Mouse (Mus musculus) CH12.LX (cell line): Measurements from ENCODE around the gene Exoc6.

ENCODE experiments used
- CTCF ChIP-seq, 2 experiments: IDR thresholded peaks in 1 of 2; conservative IDR thresholded peaks in 1 of 2; 2 replicates each; pipeline ENCODE4 v1.5.1; 2011 to 2012; ENCODE audit warnings: low read depth in 2 of 2, low read length in 2 of 2, improper control_type of control experiment in 1 of 2, inconsistent platforms in 1 of 2, mild to moderate bottlenecking in 1 of 2, moderate library complexity in 1 of 2
- MYC ChIP-seq: IDR thresholded peaks from 2 replicates; pipeline ENCODE4 v1.6.1; 2011; ENCODE audit warnings: low read depth, mild to moderate bottlenecking, improper control_type of control experiment, low read length
- POLR2A ChIP-seq: IDR thresholded peaks from 2 replicates; pipeline ENCODE4 v1.6.1; 2011; ENCODE audit warnings: low read depth, mild to moderate bottlenecking, improper control_type of control experiment, low read length
- ZMIZ1 ChIP-seq: IDR thresholded peaks from 2 replicates; pipeline ENCODE4 v1.6.1; 2012; ENCODE audit warnings: low read depth, mild to moderate bottlenecking, inconsistent platforms, low read length, improper control_type of control experiment

DNA sequence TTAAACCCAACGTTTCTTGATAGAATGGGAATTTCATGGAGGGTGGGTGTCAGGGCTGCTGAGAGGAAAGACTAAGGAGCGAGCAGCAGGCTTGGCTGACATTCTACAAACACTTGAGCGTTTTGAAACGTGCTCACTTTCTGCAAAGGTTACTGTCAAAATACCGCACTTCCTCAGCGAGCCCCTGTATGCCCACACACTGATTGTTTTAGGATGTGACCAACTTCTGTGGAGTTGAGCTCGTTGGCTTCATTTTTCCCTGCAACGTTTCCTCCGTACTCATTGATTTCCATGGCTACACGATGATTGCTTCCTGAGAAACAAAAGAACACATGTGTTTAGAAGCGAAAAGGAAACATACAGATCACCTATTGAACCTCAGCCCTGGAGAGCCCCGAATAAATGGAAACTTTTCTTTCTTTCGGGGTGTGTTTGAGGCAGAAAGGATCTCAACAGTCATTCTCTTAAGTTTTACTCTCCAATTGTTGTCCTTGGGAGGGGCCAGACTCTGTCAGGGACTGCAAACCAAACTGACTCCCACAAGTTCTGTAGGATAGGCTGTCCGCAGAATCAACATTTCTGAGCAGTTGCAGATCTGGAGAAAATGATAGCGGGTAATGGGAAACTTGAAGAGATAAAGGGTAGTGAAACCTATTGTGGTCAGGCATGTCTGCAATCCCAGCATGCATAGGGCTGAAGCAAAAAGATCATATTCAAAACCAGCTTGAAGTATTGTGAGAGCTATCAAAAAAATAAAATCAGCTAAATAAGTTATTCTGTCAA is 26.7 kb upstream of the Exoc6 start:
- TF ChIP-seq CTCF (conservative IDR thresholded peaks at IDR 0.05 in 1 of 2, IDR thresholded peaks at IDR 0.05 in 1 of 2; ENCODE audit: low read depth in 2 of 2, low read length in 2 of 2) (no peak), MYC (0 out of 2 replicates have a peak, but pooled peaks have one; percentile 17), POLR2A (no peak), ZMIZ1 (no peak)
